Mouse (Mus musculus) left cerebral cortex, adult 2 months (tissue): ENCODE measurements around the gene Ngef. TPM values are rescaled to one million over a fixed set of nuclear protein-coding genes. Genes with fewer than 3 reads are reported as not detected.
"Not testable (repeated sequence)": the region's sequence is repeated elsewhere in the genome, so short reads cannot be mapped to it uniquely, and the experiment has no call there.

Experiments used
- DNase-seq, 2 experiments: peaks; one replicate each; pipeline ENCODE4 v3.0.0; 2021 to 2022; ENCODE audit warnings: low spot score in 2 of 2, mixed read lengths in 1 of 2; ENCODE audit errors: extremely low spot score in 1 of 2
- H3K27ac ChIP-seq: fragments of 200-600 bp; 2 replicates; pipeline ENCODE4 v1.8.1; 2022
- H3K4me3 ChIP-seq: fragments of 200-600 bp; 2 replicates; pipeline ENCODE4 v1.8.1; 2022
- CTCF ChIP-seq: fragments of 200-600 bp; IDR thresholded peaks from 2 replicates; pipeline ENCODE4 v1.8.1; 2022; ENCODE audit warnings: antibody characterized with exemption, mild to moderate bottlenecking, moderate library complexity
- intact Hi-C: fragments of 180-260 bp; cut with DNase I; formaldehyde crosslinking; loops from one replicate; pipeline ENCODE4 v1.15.1; 2025
- total RNA-seq, 2 experiments: library from RNA; stranded (reverse); gene quantifications; 2 replicates each; pipeline ENCODE4 v1.2.3; 2021

The Ngef gene
- total RNA-seq, 2 experiments from 2014 or later = 347 to 364 TPM

DNA sequence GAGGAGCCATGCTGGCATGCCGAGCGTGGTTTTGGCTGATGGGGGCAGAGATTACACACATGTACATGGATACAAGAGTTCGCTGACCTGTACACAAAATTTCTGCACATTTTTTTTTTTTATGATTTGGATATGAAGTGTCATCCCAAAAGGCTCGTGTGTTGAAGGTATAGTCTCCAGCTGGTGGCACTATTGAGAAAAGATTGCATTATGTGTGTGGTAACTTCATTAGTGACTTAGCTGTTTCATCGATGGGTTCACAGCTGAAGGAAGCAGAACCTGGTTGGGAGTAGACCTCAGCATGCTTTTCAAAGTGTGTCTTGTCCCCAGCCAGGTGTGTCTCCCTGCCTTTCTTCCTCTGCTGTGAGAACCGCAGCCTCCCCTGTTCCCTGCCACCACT lies 105.3 kb downstream of the Ngef start:
- DNase-seq = no peak
- peak; percentile 50 for TF ChIP-seq CTCF
- Histone ChIP-seq H3K4me3 (no peak overlapping the region), H3K27ac (no peak overlapping the region)
- intact Hi-C loops = no loop called here

DNA sequence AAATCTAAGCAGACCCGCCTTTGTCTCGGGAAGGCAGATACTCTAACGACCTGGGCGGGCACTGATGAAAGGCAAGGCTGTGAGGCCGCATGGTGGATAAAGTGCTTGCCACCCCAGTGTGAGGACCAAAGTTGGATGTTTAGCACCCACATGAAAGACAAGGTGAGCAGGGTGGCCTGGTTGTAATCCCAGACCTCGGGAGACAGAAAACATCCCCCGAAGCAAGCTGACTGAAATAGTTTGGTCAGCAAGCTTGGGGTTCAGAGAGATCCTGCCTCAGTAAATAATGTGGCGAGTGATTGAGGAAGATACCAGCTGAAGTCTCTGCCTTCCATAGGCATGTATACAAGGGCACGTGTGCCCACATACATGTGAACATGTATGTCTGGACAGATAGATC lies 106.2 kb downstream of the Ngef start:
- no peak overlapping the region for H3K4me3 ChIP-seq
- DNase-seq = no peak
- intact Hi-C loops = no loop called here
- no peak overlapping the region for H3K27ac ChIP-seq
- no peak for TF ChIP-seq CTCF

DNA sequence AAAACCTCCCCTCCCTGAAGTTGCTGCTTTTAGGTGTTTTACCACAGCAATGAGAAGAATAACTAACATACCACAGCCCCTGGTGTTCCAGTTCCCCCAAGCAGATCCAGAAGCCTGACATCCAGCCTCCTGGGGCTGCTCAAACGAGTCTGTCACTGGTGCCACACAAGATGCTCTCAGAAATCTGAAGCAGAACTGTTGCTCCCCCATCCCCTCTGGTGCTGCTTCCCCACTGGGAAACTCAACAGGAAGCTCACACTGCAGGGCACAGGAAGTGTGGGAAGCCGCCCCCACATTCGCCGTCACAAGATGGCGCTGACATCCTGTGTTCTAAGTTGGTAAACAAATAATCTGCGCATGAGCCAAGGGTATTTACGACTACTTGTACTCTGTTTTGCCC lies 113.8 kb downstream of the Ngef start:
- intact Hi-C loops = not testable (repeated sequence)

DNA sequence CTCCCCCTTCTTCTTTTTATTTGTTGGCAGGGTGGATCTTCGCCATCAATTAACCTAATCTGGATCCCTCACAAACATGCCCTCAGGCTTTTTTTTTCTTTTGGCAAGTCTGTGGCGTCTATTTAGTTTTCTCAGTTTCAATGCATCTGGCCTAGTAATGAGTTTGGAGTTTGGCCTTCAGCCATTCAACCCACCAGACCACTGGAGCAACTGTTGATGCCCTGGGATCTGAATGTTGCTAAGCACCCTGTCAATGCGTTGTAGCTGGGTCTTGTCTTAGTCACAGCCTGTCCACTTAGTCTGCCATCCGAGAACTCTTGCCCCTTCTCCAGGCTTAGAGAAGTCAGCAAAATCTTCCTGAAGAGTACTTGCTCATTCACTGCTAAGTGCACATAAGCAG lies 115.6 kb downstream of the Ngef start:
- intact Hi-C loops = no loop called here
- Histone ChIP-seq H3K4me3 (no peak overlapping the region), H3K27ac (no peak overlapping the region)
- TF ChIP-seq CTCF = no peak
- DNase-seq = no peak

More for the DNA sequence above, 113.8 kb downstream of the Ngef start:
- DNase-seq, H3K4me3 ChIP-seq, H3K27ac ChIP-seq: not testable (repeated sequence)

DNA sequence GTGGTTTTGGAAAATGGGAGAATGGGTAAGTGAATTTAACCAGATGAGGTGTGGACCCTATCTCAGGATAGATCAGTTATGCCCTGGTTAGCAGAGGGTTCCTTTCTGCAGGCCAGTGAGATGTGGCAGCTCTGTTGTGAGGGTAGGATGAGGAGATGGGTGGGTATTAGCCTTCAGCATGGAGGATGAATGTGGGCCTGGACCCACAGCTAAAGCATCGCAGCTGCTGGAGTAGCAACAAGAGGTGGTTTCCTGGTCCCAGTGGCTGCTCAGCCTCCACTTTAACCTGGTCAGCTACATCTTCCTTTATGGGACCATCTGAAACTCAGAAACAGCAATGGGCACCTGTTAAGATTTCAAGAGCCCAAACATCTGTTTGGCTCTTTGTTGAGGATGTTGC lies 117.2 kb downstream of the Ngef start:
- no peak for DNase-seq
- intact Hi-C loops = no loop called here
- no peak overlapping the region for H3K27ac ChIP-seq
- TF ChIP-seq CTCF = no peak
- H3K4me3 ChIP-seq = no peak overlapping the region

DNA sequence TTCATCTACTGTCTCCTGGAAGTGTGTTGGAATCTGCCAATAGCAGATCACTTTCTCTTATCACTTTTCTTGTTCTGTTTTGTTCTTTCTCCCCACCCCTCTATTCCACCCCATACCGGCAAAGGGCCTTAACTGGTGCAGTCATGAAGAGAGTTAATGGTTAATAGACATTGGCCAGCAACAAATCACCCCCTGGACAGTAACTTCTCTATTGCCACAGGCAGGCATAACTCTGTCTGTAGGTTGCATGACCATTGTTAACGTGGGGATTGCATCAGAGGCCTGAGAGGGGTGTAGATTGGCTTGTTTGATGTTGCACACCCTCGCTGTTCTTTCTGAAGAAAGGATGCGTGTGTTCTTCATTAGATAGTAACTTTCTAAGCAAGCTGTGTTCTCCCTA lies 124.2 kb downstream of the Ngef start:
- no peak for TF ChIP-seq CTCF
- intact Hi-C loops = loop anchor here (5.0 to 10.0 kb wide), 3 partner anchors 273 to 485 kb away; partner anchors contain the start of gene Atg16l1
- H3K27ac ChIP-seq = no peak overlapping the region
- no peak overlapping the region for H3K4me3 ChIP-seq
- DNase-seq = no peak

DNA sequence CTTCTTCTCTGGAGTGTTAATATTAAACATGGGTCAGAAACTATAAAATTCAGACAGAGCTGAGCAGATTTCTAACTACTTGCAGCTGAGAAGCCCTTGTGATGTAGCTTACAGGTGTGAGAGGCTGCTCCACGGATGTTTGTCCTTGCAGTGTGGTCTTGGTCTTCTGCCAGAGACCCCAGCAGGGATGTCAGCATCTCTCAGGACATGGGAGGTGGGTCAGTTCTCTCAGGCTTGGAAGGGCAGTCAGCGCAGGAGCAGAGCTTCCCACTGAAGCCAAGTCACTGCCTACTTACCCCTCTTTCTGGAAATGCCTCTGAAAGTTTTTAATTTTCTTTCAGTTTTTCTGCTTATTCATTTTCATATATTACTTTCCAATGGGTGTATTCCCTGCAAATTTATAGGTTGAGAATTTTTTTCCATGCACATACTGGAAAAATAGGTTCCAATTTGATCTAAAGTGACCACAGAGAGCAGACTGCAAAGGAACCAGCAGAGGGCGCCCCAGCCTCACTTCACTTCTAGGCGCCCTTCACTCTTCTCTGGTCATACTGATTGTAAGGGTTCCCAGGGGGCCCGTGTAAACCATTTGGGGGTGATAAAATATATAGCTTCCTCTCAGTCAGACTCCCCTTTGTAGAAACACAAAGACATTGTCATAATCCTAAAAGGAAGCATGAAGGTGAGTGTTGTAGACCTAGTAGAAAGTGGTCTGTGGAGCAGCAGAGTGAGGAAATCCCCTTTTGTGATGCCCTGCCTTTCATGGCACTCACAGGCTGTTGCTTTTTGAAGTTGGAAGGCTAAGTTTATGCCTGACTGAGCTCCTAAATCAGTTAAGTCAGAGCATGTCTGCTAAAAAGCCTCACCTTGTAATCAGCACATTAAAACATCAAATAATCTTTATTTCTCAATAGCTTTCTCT lies 126.2 kb downstream of the Ngef start:
- peak; percentile 96 for TF ChIP-seq CTCF
- intact Hi-C loops = loop anchor here (5.0 to 10.0 kb wide), 3 partner anchors 275 to 487 kb away; partner anchors contain the start of gene Atg16l1

DNA sequence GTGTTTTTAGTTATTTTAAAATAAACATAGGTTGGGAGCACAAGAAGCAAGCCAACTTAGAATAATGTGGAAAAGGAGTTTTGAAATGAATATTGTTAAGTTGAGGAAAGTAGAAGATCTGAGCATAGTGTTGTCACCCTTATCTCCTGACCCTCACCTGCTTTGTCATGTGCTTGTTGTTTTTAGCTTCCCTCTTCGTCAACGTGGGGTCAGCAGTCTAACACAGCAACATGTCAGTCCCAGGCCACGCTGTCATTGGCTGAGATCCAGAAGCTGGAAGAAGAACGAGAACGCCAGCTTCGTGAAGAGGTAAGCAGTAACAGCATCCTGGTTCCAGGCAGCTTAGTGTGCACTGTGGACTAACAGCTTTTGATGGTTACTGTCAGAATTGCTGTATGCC lies 137.1 kb downstream of the Ngef start:
- H3K27ac ChIP-seq = no peak overlapping the region
- TF ChIP-seq CTCF = no peak
- H3K4me3 ChIP-seq = no peak overlapping the region
- intact Hi-C loops = no loop called here
- no peak for DNase-seq

More for the DNA sequence above, 126.2 kb downstream of the Ngef start:
- DNase-seq = peak; percentile 54 to 64
- H3K27ac ChIP-seq = no peak overlapping the region
- no peak overlapping the region for H3K4me3 ChIP-seq

DNA sequence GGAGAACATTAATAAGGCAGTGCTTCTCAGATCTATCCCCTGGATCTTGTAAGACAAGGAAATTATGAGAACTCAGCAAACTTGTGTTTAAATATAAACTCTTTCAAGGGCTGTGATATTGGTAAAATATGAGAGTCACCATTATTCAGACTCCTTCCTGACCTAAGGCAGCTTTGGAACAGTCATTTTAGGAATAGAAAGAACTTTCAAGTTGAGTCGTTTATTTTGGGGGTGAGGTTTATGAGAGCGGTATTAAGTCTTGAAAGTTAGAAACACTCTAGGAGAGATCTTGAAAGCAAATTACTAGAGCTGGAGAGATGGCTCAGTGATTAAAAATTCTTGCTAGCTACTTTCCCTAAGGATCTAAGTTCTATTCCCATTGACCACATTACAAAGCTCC lies 138.5 kb downstream of the Ngef start:
- H3K27ac ChIP-seq = no peak overlapping the region
- intact Hi-C loops = no loop called here
- no peak for TF ChIP-seq CTCF
- H3K4me3 ChIP-seq = no peak overlapping the region
- DNase-seq = no peak

Other genes starting within 250 kb of the Ngef start
- gene Gigyf2, start 246.9 kb downstream of the Ngef start, total RNA-seq = 100 to 1,000 TPM; 135 to 140 TPM
- 1 to 10 TPM; 2.3 to 5.3 TPM for gene Kcnj13, start 179.1 kb downstream of the Ngef start, total RNA-seq
- under 1 TPM in 1 of 2 experiments, not detected in 1; 0.84 TPM for gene Snorc, start 103.6 kb downstream of the Ngef start, total RNA-seq
- 1 to 10 TPM; 7.5 to 8.0 TPM for gene Neu2, start 64.0 kb downstream of the Ngef start, total RNA-seq
- gene Inpp5d, start 46.4 kb upstream of the Ngef start, total RNA-seq = 10 to 100 TPM; 16.7 to 20.1 TPM
- gene Atg16l1, start 182.0 kb upstream of the Ngef start, total RNA-seq = 10 to 100 TPM; 69.1 to 69.5 TPM
- gene Sag, start 229.8 kb upstream of the Ngef start, total RNA-seq = 1 to 10 TPM; 2.2 to 3.3 TPM